Mouse (Mus musculus) forebrain, postnatal 0 days (tissue): ENCODE results near the gene Frmd4a. TPM values are rescaled to one million over a fixed set of nuclear protein-coding genes. Genes with fewer than 3 reads are reported as not detected.

Source experiments
- ATAC-seq: fragments of 200-750 bp; cut with Nextera tagmentation; 2 replicates; pipeline ENCODE4 v1.8.0; 2017; ENCODE audit warnings: mild to moderate bottlenecking, moderate library complexity
- DNase-seq: peaks from one replicate; pipeline ENCODE4 v3.0.0-alpha.2; 2015
- H3K27ac ChIP-seq: fragments of 300-500 bp; sonication (generic); 2 replicates; pipeline ENCODE4 v1.5.1; 2014; ENCODE audit warnings: low read depth, mild to moderate bottlenecking, antibody characterized with exemption, low read length, moderate library complexity, mixed read lengths
- H3K27me3 ChIP-seq: fragments of 300-500 bp; sonication (generic); 2 replicates; pipeline ENCODE4 v1.6.1; 2014; ENCODE audit warnings: mild to moderate bottlenecking, low read length, mixed read lengths; ENCODE audit not compliant: insufficient read depth
- H3K36me3 ChIP-seq: fragments of 300-500 bp; sonication (generic); 2 replicates; pipeline ENCODE4 v1.6.1; 2014; ENCODE audit warnings: mild to moderate bottlenecking, moderate library complexity; ENCODE audit not compliant: insufficient read depth
- H3K4me1 ChIP-seq: fragments of 300-500 bp; sonication (generic); 2 replicates; pipeline ENCODE4 v1.6.1; 2014; ENCODE audit warnings: antibody characterized with exemption; ENCODE audit not compliant: insufficient read depth
- H3K4me2 ChIP-seq: fragments of 300-500 bp; sonication (generic); 2 replicates; pipeline ENCODE4 v1.6.1; 2014; ENCODE audit warnings: low read depth, mild to moderate bottlenecking, moderate library complexity
- H3K4me3 ChIP-seq: fragments of 300-500 bp; sonication (generic); 2 replicates; pipeline ENCODE4 v1.5.1; 2014; ENCODE audit warnings: low read depth, low read length, mixed read lengths
- H3K9ac ChIP-seq: fragments of 300-500 bp; sonication (generic); 2 replicates; pipeline ENCODE4 v1.6.1; 2014; ENCODE audit warnings: mild to moderate bottlenecking
- H3K9me3 ChIP-seq: fragments of 300-500 bp; sonication (generic); 2 replicates; pipeline ENCODE4 v1.6.1; 2016; ENCODE audit warnings: low read length
- CTCF ChIP-seq: sonication (generic); IDR thresholded peaks from 2 replicates; pipeline ENCODE4 v1.5.1; 2016; ENCODE audit warnings: antibody characterized with exemption, control low read depth, low read depth
- WGBS: fragments of 180-500 bp; shearing (Covaris S2); extraction: QIAGEN DNeasy Blood & Tissue Kit; methylation state at CpG from one replicate; pipeline ENCODE4 v1.1.7; 2014; 5-methylcytosine and 5-hydroxymethylcytosine counted together
- polyA plus RNA-seq: library from polyadenylated mRNA; unstranded; fragments of >200 nt; fragmentation: Nextera tagmentation; extraction: Ambion mirVana; gene quantifications from 2 replicates; pipeline ENCODE4 v1.2.1, GENCODE M21; 2015
- total RNA-seq: library from RNA; depleted of rRNA; stranded (reverse); fragments of >200 nt; gene quantifications from 2 replicates; pipeline ENCODE4 v1.2.3, GENCODE M21; 2014

Gene Frmd4a
- total and polyA plus RNA-seq, 2 experiments from 2014 or later: 43.8 to 74.5 TPM

GRCm38 (mm10) chr2:4155406-4155805 lies 137.9 kb downstream of the Frmd4a start:
- Histone ChIP-seq H3K27ac (no peak overlapping the region), H3K27me3 (no peaks in the 10 kb centered on the region), H3K9ac (no peak overlapping the region), H3K4me3 (no peak overlapping the region), H3K36me3 (no peaks in the 10 kb centered on the region), H3K4me1 (peaks cover 22% of the 10 kb centered on the region), H3K4me2 (peak overlapping the region; percentile 78), H3K9me3 (no peaks in the 10 kb centered on the region)
- no peak for TF ChIP-seq CTCF
- DNase-seq (no peak), ATAC-seq (no peak)

GRCm38 (mm10) chr2:4156511-4156910 lies 139.0 kb downstream of the Frmd4a start:
- no peak overlapping the region for H3K9ac ChIP-seq
- H3K36me3 ChIP-seq: no peaks in the 10 kb centered on the region
- no peak overlapping the region for H3K27ac ChIP-seq
- no peaks in the 10 kb centered on the region for H3K27me3 ChIP-seq
- H3K4me2 ChIP-seq: no peak overlapping the region
- ATAC-seq: no peak
- H3K4me1 ChIP-seq: peaks cover 22% of the 10 kb centered on the region
- no peak overlapping the region for H3K4me3 ChIP-seq
- no peak for DNase-seq
- no peaks in the 10 kb centered on the region for H3K9me3 ChIP-seq
- no peak for TF ChIP-seq CTCF

GRCm38 (mm10) chr2:4157396-4157795 lies 139.9 kb downstream of the Frmd4a start:
- no peak for TF ChIP-seq CTCF
- ATAC-seq (no peak), DNase-seq (no peak)
- Histone ChIP-seq H3K27me3 (no peaks in the 10 kb centered on the region), H3K4me3 (no peak overlapping the region), H3K9me3 (no peaks in the 10 kb centered on the region), H3K27ac (no peak overlapping the region), H3K4me2 (no peak overlapping the region), H3K36me3 (no peaks in the 10 kb centered on the region), H3K4me1 (peaks cover 22% of the 10 kb centered on the region), H3K9ac (no peak overlapping the region)
- 57% methylated on average over 4 of the region's 4 CpGs for WGBS

GRCm38 (mm10) chr2:4159574-4160203 lies 142.2 kb downstream of the Frmd4a start:
- ATAC-seq (no peak), DNase-seq (no peak)
- peak; percentile 23; the same call in 1 of the 2 replicates for TF ChIP-seq CTCF
- Histone ChIP-seq H3K36me3 (no peaks in the 10 kb centered on the region), H3K4me2 (no peak overlapping the region), H3K4me3 (no peak overlapping the region), H3K27me3 (no peaks in the 10 kb centered on the region), H3K9me3 (no peaks in the 10 kb centered on the region), H3K9ac (no peak overlapping the region), H3K4me1 (peaks cover 9% of the 10 kb centered on the region; the same call in 1 of the 2 replicates), H3K27ac (no peak overlapping the region)
- 86% methylated on average over 15 of the region's 15 CpGs for WGBS

GRCm38 (mm10) chr2:4166191-4166590 lies 148.7 kb downstream of the Frmd4a start:
- no peak for TF ChIP-seq CTCF
- no peaks in the 10 kb centered on the region; the same call in 1 of the 2 replicates for H3K4me1 ChIP-seq
- no peaks in the 10 kb centered on the region for H3K9me3 ChIP-seq
- H3K27me3 ChIP-seq: no peaks in the 10 kb centered on the region
- H3K4me3 ChIP-seq: no peak overlapping the region
- H3K9ac ChIP-seq: no peak overlapping the region
- no peak overlapping the region for H3K4me2 ChIP-seq
- H3K27ac ChIP-seq: no peak overlapping the region
- DNase-seq (no peak), ATAC-seq (no peak)
- 73% methylated on average over 2 of the region's 2 CpGs for WGBS
- H3K36me3 ChIP-seq: peaks cover 12% of the 10 kb centered on the region; the same call in 1 of the 2 replicates

GRCm38 (mm10) chr2:4167131-4167530 lies 149.6 kb downstream of the Frmd4a start:
- H3K9ac ChIP-seq: no peak overlapping the region
- H3K27me3 ChIP-seq: no peaks in the 10 kb centered on the region
- no peak overlapping the region for H3K4me3 ChIP-seq
- peaks cover 12% of the 10 kb centered on the region; the same call in 1 of the 2 replicates for H3K36me3 ChIP-seq
- H3K27ac ChIP-seq: no peak overlapping the region
- H3K4me2 ChIP-seq: no peak overlapping the region
- no peaks in the 10 kb centered on the region; the same call in 1 of the 2 replicates for H3K4me1 ChIP-seq
- no peak for ATAC-seq
- WGBS: 96% methylated on average over 6 of the region's 6 CpGs
- no peak for DNase-seq
- TF ChIP-seq CTCF: no peak
- no peaks in the 10 kb centered on the region for H3K9me3 ChIP-seq

- DNase-seq (peak; percentile 53), ATAC-seq (peak; percentile 91)
- no peak for TF ChIP-seq CTCF
- H3K4me3 ChIP-seq: no peak overlapping the region
- peak overlapping the region; percentile 6; the same call in 1 of the 2 replicates for H3K9ac ChIP-seq
- no peaks in the 10 kb centered on the region; the same call in 1 of the 2 replicates for H3K4me1 ChIP-seq
- H3K9me3 ChIP-seq: no peaks in the 10 kb centered on the region
- 24% methylated on average over 10 of the region's 10 CpGs for WGBS
- H3K36me3 ChIP-seq: peaks cover 12% of the 10 kb centered on the region; the same call in 1 of the 2 replicates
- no peaks in the 10 kb centered on the region for H3K27me3 ChIP-seq
- peak overlapping the region; percentile 66 for H3K27ac ChIP-seq
- H3K4me2 ChIP-seq: peak overlapping the region; percentile 24
Measured at GRCm38 (mm10) chr2:4169726-4170125, 152.2 kb downstream of the Frmd4a start.
